Mouse (Mus musculus) intestine, embryonic 15.5 days (tissue): ENCODE data around the gene Cmklr1. TPM values are rescaled to one million over a fixed set of nuclear protein-coding genes. Genes with fewer than 3 reads are reported as not detected.

Experiments
- ATAC-seq: fragments of 200-750 bp; cut with Nextera tagmentation; 2 replicates; pipeline ENCODE4 v1.8.0; 2017; ENCODE audit warnings: moderate TSS enrichment, moderate library complexity
- H3K27ac ChIP-seq: fragments of 300-500 bp; sonication (generic); 2 replicates; pipeline ENCODE4 v1.5.1; 2015; ENCODE audit warnings: mild to moderate bottlenecking, inconsistent platforms
- H3K27me3 ChIP-seq: fragments of 300-500 bp; sonication (generic); replicated peaks from 2 replicates; pipeline ENCODE4 v1.6.1; 2015; ENCODE audit warnings: inconsistent platforms
- H3K36me3 ChIP-seq: fragments of 300-500 bp; sonication (generic); 2 replicates; pipeline ENCODE4 v1.6.1; 2015; ENCODE audit warnings: inconsistent platforms
- H3K4me1 ChIP-seq: fragments of 300-500 bp; sonication (generic); replicated peaks from 2 replicates; pipeline ENCODE4 v1.6.1; 2015; ENCODE audit warnings: inconsistent platforms
- H3K4me2 ChIP-seq: fragments of 300-500 bp; sonication (generic); replicated peaks from 2 replicates; pipeline ENCODE4 v1.6.1; 2015; ENCODE audit warnings: mild to moderate bottlenecking, inconsistent platforms
- H3K4me3 ChIP-seq: fragments of 300-500 bp; sonication (generic); replicated peaks from 2 replicates; pipeline ENCODE4 v1.5.1; 2015; ENCODE audit warnings: inconsistent platforms
- H3K9ac ChIP-seq: fragments of 300-500 bp; sonication (generic); 2 replicates; pipeline ENCODE4 v1.6.1; 2015; ENCODE audit warnings: inconsistent platforms
- H3K9me3 ChIP-seq: fragments of 300-500 bp; sonication (generic); 2 replicates; pipeline ENCODE4 v1.6.1; 2016; ENCODE audit warnings: inconsistent platforms
- WGBS: fragments of 180-500 bp; shearing (Covaris S2); methylation state at CpG from one replicate; pipeline ENCODE4 v1.1.7; 2015; 5-methylcytosine and 5-hydroxymethylcytosine counted together
- polyA plus RNA-seq: library from polyadenylated mRNA; unstranded; fragments of >200 nt; fragmentation: Nextera tagmentation; extraction: Ambion mirVana; gene quantifications from 2 replicates; pipeline ENCODE4 v1.2.1, GENCODE M21; 2015

The Cmklr1 gene
- polyA plus RNA-seq, 1 experiment from 2014 or later: 3.7 TPM

DNA sequence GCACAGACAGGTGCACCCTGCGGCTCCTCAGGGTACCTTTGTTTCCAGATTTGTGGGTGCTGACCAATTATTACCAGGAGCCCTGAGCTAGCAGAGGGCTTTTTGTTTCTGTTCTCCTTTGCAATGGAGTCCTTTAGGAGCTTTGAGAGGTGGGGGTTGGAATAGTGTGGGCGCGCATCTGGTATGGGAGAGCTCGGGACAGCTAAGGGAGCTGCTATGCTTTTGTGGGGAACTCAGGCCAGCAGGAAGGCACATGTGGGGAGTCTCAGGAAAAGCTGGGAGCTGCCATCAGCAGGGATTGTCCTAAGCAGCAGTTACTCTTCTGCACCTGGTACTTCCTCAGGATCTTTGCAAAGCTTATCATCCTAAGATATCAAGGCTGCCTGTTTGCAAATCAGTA, 71.1 kb downstream of the Cmklr1 start:
- H3K9me3 ChIP-seq: no peaks in the 10 kb centered on the region
- 67% methylated on average over 4 of the region's 4 CpGs for WGBS
- no peak overlapping the region for H3K4me3 ChIP-seq
- 0 out of 2 replicates have a peak, but pooled peaks cover 4% of the 10 kb centered on the region for H3K4me1 ChIP-seq
- H3K27ac ChIP-seq: no peak overlapping the region
- no peaks in the 10 kb centered on the region for H3K27me3 ChIP-seq
- no peak for ATAC-seq
- no peak overlapping the region for H3K9ac ChIP-seq
- no peaks in the 10 kb centered on the region for H3K36me3 ChIP-seq
- H3K4me2 ChIP-seq: no peak overlapping the region

DNA sequence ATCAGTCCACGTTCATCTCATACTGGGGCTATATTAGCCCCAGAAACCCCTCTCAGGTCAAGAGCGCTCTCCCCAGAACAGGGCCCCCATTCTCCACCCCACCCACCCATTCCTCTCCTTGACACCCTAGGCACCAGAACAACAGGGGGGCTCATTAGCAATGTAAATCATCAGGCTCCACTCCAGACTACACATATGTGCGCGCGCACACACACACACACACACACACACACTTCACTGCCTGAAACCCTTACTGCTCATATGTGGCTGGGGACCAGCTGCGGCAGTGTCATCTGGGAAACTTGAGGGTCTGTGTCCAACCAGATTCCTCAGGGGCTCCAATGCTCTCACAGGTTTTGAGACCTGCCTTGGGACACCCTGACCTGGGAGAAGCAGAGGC, 71.8 kb downstream of the Cmklr1 start:
- H3K36me3 ChIP-seq: no peaks in the 10 kb centered on the region
- H3K9ac ChIP-seq: no peak overlapping the region
- 0 out of 2 replicates have a peak, but pooled peaks cover 4% of the 10 kb centered on the region for H3K4me1 ChIP-seq
- no peaks in the 10 kb centered on the region for H3K27me3 ChIP-seq
- WGBS: 89% methylated on average over 6 of the region's 6 CpGs
- H3K27ac ChIP-seq: no peak overlapping the region
- H3K9me3 ChIP-seq: no peaks in the 10 kb centered on the region
- ATAC-seq: no peak
- no peak overlapping the region for H3K4me2 ChIP-seq
- H3K4me3 ChIP-seq: no peak overlapping the region

DNA sequence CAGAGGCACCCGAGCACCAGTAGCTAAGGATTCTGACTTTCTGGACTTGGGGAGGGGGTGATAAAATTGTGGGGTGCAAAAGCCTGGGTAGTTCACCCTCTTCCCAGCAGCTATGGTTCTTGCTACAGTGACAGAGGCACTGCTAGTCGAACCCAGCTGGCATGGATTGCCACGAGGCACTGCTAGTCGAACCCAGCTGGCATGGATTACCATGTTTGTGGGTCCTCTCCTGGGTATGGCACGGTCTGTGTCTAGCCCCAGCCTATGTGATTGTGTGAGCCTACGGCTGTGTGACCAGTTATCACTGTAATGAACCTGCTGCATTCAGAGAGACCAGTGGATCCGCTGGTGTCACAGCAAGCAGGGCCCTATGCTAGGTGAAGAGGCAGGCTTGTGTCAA, 72.7 kb downstream of the Cmklr1 start:
- ATAC-seq: no peak
- H3K4me3 ChIP-seq: no peak overlapping the region
- no peak overlapping the region for H3K9ac ChIP-seq
- no peak overlapping the region for H3K4me2 ChIP-seq
- no peaks in the 10 kb centered on the region for H3K36me3 ChIP-seq
- H3K27ac ChIP-seq: no peak overlapping the region
- no peaks in the 10 kb centered on the region for H3K27me3 ChIP-seq
- 80% methylated on average over 7 of the region's 7 CpGs for WGBS
- H3K4me1 ChIP-seq: 0 out of 2 replicates have a peak, but pooled peaks cover 4% of the 10 kb centered on the region
- H3K9me3 ChIP-seq: no peaks in the 10 kb centered on the region

DNA sequence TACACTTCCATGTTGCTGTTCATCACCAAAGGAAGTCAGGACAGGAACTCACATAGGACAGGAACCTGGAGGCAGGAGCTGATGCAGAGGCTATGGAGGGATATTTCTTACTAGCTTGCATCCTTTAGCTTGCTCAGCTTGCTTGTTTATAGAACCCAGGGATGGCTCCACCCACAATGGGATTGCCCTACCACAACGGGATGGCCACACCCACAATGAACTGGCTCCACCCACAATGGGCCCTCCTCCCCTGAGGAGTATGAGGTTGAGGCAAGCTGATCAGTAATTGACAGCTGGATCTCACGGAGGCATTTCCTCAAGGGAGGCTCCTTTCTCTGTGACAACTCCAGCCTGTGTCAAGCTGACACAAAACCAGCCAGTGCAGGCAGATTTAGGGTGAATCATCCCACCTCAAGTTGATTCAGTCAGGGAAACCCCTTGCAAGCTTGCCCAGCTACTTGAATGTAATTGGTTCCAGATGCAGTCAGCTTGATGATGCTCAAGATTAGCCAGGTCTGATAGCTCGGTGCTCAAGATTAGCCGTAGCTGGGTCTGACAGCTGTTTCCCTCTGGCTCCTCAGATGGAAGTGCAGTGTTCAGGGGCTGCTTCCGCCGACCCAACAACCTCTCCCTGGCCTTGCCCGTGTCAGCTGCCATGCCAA, 80.0 kb downstream of the Cmklr1 start:
- no peak for ATAC-seq
- Histone ChIP-seq H3K27ac (no peak overlapping the region), H3K36me3 (no peaks in the 10 kb centered on the region), H3K9ac (no peak overlapping the region), H3K4me2 (no peak overlapping the region), H3K4me1 (no peaks in the 10 kb centered on the region), H3K27me3 (0 out of 2 replicates have a peak, but pooled peaks cover 3% of the 10 kb centered on the region), H3K4me3 (no peak overlapping the region), H3K9me3 (no peaks in the 10 kb centered on the region)
- WGBS: 45% methylated on average over 7 of the region's 7 CpGs

DNA sequence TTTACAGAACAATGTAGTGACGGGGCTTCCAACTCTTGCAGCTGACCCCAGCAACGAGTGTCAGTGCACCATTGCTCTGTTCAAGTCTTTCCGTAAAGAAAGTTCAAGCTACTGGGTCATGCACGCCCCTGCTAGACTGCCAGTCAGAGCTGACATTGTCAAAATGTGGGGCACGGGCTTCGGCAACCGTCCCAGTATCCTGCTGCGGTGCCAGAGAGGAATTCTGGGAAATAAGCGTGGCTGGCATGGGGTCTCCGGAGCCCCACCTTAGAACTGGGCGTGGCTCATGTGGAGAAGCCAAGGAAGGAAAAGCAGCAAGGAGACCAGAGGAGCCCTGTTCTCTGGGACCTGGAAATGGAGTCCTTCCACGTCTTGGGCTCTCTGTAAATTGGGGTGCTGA, 84.4 kb downstream of the Cmklr1 start:
- no peak overlapping the region for H3K27ac ChIP-seq
- H3K4me2 ChIP-seq: no peak overlapping the region
- no peaks in the 10 kb centered on the region for H3K36me3 ChIP-seq
- no peaks in the 10 kb centered on the region for H3K9me3 ChIP-seq
- 69% methylated on average over 12 of the region's 12 CpGs for WGBS
- 0 out of 2 replicates have a peak, but pooled peaks cover 3% of the 10 kb centered on the region for H3K27me3 ChIP-seq
- H3K4me3 ChIP-seq: no peak overlapping the region
- ATAC-seq: no peak
- H3K4me1 ChIP-seq: no peaks in the 10 kb centered on the region
- no peak overlapping the region for H3K9ac ChIP-seq

DNA sequence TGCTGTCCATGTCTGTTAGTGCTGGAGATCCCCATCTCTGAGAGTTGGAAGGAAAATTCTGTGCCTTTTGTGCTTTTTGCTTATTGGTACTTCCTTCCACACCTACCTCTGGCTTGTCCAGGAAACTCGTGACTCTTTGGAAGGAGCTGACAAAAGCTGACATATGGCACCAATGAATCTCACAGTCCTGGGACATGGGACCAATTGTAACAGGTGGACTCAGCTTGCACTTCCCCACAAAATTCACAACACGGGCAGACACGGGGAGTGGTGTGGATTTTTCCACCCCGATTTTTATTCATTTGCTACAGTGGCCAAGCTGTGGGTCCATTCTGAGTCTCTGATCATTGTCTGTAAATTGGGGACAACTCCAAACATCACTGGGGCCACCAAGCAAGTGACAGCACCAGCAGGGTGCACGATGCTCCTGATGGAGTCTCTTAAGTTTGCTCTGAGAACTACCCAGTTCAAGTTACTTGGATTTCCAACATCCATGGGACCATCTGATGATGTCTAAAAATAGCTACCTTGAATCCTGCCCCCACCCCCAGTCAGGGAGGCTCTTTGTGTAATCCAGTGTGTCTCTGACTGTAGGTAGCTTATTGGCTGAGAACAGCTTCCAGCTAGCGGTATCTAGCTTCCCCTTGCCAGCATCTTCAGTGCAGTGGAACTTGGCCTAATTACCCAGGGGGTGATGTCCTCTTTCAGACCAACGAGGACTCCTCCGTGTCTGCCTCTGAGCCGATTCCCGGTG, 84.9 kb downstream of the Cmklr1 start:
- Histone ChIP-seq H3K36me3 (no peaks in the 10 kb centered on the region), H3K27me3 (0 out of 2 replicates have a peak, but pooled peaks cover 3% of the 10 kb centered on the region), H3K9ac (no peak overlapping the region), H3K27ac (no peak overlapping the region), H3K4me1 (no peaks in the 10 kb centered on the region), H3K9me3 (no peaks in the 10 kb centered on the region), H3K4me2 (no peak overlapping the region), H3K4me3 (no peak overlapping the region)
- no peak for ATAC-seq
- 73% methylated on average over 10 of the region's 10 CpGs for WGBS

DNA sequence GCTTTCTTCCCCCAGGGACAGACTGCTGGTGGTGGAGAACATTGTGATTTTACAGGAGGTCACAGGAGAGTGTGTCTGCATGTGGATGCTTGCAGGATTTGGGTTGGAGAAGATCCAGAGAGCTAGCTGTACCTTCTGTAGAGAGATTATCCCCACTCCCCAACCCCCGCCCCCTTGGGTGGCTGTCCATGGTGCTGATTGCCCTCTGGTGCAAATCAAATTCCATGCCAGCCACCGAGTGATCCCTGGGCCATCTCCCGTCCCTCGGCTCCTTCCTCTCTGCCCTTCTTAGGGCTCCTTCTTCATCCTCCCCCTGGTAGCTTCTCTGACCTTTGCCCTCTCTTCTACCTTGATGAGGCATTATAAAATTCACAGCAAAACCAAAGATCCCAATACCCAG, 85.8 kb downstream of the Cmklr1 start:
- Histone ChIP-seq H3K4me3 (no peak overlapping the region), H3K36me3 (no peaks in the 10 kb centered on the region), H3K9ac (no peak overlapping the region), H3K27ac (no peak overlapping the region), H3K4me1 (no peaks in the 10 kb centered on the region), H3K27me3 (0 out of 2 replicates have a peak, but pooled peaks cover 3% of the 10 kb centered on the region), H3K9me3 (no peaks in the 10 kb centered on the region), H3K4me2 (no peak overlapping the region)
- no peak for ATAC-seq
- 16% methylated on average over 4 of the region's 4 CpGs for WGBS

Other genes with a start within 250 kb of the Cmklr1 start
- gene Wscd2, start 160.1 kb downstream of the Cmklr1 start, polyA plus RNA-seq: 7.0 and 7.7 TPM in 2 replicates
- gene 1700069L16Rik, start 74.3 kb upstream of the Cmklr1 start, polyA plus RNA-seq: not detected in 2 replicates
- gene Ficd, start 85.4 kb upstream of the Cmklr1 start, polyA plus RNA-seq: 5.4 and 6.2 TPM in 2 replicates
- 40.2 and 43.8 TPM in 2 replicates for gene Sart3, start 122.1 kb upstream of the Cmklr1 start, polyA plus RNA-seq
- gene Iscu, start 122.3 kb upstream of the Cmklr1 start, polyA plus RNA-seq: 107 and 115 TPM in 2 replicates
- gene Tmem119, start 150.1 kb upstream of the Cmklr1 start, polyA plus RNA-seq: 57.5 and 61.9 TPM in 2 replicates
- gene Selplg, start 182.2 kb upstream of the Cmklr1 start, polyA plus RNA-seq: 3.4 and 4.4 TPM in 2 replicates